Mouse (Mus musculus): ENCODE measurements around the gene Klhl7.

Gene Klhl7

DNA sequence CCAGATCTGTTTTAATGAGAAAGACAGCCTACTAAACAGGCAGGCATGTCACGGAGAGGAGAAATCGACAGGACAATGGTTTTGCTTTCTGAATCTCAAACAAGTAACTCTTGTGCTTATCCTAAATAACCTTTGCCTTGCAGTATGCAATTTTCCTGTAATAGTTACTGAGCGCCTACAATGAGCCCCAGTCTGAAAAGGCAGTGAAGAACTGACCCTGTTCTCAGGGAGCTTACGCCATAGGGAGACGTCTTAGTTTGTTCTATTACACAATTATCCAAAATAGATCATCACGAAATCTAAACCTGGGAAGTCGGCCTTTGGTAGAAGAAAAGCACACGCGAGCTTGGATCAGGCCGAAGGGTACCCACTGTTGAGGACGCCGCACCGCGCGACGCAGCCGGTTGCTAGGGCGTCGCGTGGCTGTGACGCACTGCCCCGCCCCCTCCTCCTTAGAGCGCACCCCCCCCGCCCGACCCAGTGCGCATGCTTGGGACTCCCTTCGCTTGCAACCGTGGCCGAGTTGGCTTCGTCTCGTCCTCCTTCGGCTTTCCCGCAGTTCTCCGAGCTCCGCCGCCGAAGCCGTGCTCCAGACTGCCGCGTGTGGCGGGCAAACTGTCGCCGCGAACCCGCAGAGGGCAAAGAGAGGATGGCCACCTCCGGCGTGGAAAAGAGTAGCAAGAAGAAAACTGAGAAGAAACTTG, at the start of gene Klhl7:
Klhl7 (plus strand) TSS at position 500 of the 704 bp plus-strand sequence.
- peak; percentile 95 for DNase-seq (ENCODE audit: inconsistent ontology term)

- DNase-seq (ENCODE audit: inconsistent ontology term) = no peak
These were observed 48.4 kb upstream of the Klhl7 start for GRCm38 (mm10) chr5:24051755-24052675.

GRCm38 (mm10) chr5:24053245-24054190, 46.9 kb upstream of the Klhl7 start:
- DNase-seq (ENCODE audit: inconsistent ontology term) = peak; percentile 82

DNA sequence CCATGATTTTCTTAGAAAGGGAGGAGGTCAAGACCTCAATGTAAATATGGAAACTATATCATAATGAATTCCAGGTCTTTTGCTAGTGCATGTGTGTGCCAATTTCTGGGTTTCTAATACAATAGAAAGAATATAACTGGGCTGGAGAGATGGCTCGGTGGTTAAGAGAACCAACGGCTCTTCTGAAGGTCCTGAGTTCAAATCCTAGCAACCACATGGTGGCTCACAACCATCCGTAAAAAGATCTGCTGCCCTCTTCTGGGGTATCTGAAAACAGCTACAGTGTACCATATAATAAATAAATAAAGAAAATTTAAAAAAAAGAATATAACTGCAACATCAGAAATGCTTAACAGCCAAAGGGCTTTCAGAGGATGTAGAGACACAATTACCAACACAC, 46.0 kb upstream of the Klhl7 start:
- DNase-seq (ENCODE audit: inconsistent ontology term) = no peak

DNA sequence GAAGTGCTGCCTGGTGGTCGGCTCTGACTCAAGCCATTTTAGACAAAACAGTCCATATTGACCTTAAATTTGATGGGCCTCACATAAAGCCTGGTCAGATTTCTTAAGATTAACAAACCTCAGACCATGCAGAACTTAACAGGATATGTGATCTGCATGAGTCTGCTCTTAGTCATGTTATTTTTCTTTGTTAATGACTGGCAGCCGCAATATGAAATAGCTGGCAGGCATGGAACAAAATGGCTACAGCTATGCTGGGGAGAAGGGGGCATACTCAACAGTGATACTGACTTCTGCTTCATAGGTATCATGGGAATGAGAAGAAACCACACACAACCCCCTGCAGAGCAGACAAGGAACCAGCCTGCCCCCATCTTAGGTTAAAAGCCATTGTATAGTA, 43.5 kb upstream of the Klhl7 start:
- DNase-seq (ENCODE audit: inconsistent ontology term) = no peak

DNA sequence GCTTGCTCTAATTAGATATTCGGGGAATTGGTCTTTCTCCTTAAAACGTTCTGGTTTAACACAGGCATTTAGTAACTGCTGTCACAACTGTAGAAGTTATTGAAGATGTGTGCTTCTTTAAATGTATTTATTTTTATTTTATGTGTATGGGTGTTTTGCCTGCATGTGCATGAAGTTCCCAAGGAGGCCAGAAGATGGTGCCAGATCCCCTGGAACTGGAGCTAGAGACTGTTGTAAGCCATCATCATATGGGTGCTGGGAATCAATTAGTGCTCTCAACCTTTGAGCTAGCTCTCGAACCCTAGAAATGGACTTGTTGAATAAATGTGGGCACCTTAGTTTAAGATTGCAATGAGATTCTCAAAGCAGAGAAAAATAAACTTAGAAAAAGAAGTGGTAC, 42.8 kb upstream of the Klhl7 start:
- DNase-seq (ENCODE audit: inconsistent ontology term) = no peak

DNA sequence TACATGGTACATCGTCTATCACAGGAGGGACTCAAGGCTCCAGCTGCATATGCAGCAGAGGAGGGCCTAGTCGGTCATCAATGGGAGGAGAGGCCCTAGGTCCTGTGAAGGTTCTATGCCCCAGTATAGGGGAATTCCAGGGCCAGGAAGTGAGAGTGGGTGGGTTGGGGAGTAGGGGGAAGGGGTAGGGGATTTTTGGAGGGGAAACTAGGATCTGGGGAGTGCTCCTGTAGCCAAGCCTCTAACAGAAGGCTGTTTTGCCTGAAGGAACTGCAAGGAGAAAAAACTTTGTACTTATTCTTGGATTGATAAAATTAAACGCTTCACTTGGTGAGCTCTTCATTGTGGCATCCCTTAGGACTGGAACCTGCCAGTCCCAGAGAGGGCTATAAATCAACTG, 39.5 kb upstream of the Klhl7 start:
- DNase-seq (ENCODE audit: inconsistent ontology term) = no peak

DNA sequence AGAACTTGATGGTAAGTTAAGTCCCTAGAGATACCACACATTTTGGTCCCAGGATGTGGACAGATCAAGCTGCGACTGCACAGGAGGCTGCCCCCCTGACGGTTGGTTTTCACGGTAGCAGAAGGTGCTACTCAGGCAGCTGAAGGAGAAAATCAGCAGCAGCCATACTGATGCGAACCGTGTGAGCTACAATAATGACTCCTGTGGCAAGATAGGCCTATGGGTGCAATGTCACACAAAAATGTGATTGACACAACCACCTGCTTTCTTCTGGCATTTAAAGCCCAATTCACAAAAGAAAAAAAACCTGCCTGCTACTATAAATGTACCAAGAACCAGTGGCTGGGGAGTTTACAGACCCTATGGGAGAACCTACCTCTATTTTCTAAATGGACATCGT, 37.4 kb upstream of the Klhl7 start:
- no peak for DNase-seq (ENCODE audit: inconsistent ontology term)

- DNase-seq (ENCODE audit: inconsistent ontology term) = no peak
These were observed 36.9 kb upstream of the Klhl7 start for GRCm38 (mm10) chr5:24063545-24063944.

DNA sequence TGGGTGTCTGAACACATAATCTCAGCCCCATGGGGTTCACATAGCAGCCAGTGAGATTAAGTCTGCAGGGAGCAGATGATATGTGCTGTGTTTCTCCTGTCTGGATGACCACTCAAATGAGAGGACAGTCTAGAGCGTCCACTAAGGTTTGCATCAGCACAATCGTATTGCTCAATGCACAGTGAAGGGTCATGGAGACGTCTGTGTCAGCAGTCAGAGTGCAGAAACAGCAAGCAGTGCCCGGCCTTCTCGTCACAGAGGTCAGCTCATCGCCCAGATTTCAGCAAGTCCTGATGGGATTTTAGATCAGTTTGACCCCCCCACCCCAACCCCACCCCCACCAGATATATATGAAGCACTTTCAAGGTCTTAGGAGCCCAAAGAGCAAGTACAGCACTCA, 31.4 kb upstream of the Klhl7 start:
- DNase-seq (ENCODE audit: inconsistent ontology term) = no peak

GRCm38 (mm10) chr5:24072031-24072430, 28.4 kb upstream of the Klhl7 start:
- no peak for DNase-seq (ENCODE audit: inconsistent ontology term)

DNA sequence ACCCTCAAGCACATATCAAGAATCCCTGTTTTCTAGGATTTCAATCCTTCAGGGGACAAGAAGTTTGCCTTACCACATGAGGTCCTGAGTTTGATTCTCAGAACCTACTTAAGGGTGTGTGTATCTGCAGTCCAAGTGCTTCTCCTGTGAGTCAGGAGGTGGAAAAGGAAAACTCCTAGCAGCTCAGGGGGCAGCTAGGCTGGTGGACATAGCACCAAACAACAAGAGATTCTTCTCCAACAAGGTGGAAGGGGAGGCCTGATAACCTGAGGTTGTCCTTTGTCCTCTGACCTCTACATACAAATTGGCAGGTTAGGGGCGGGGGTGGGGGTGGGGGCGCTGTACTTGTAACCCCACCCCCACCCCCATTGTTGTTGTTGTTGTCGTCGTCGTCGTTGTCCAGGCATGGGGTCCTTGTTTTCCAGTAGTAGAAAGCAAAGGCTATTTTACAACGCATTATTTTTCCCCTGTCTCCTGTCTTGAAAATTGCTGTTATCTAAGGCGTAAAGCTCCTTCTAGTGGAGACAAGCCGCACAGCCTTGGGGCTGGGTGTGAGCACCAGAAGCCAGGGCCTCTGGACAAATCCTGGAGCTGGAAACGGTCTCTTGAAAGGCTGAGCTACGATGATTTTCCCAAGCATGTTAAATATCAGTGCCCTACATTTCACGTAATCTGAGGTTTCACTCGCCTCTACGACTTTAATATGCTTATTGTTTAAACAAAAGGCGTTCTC, 23.3 kb upstream of the Klhl7 start:
- DNase-seq (ENCODE audit: inconsistent ontology term) = peak; percentile 78

DNA sequence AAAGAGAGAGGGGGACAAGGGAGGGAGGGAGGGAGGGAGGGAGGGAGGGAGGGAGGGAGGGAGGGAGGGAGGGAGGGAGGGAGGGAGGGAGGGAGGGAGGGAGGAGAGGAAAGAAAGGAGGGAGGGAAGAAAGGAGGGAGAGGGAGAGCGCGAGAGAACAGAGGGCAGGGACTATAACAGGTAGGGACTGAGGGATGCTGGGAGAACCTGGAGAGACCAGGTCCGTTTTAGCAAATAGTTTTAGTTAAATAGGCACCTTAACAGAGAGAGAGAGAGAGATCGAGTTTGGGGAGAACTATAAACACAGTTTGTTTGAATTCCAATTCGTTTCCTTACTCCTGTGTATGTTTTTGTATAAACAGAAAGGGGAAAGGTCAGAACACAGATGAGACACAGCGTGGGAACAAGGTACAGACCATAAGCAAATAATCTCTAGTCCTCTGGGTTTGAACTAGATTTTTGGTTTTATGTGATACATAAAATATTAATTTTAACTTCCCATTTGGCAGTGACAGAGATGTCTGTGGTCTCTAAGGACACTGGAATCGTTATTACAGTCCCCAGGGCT, 22.6 kb upstream of the Klhl7 start:
- DNase-seq (ENCODE audit: inconsistent ontology term) = no peak

- no peak for DNase-seq (ENCODE audit: inconsistent ontology term)
These were observed 21.8 kb upstream of the Klhl7 start for GRCm38 (mm10) chr5:24078420-24079179.

DNA sequence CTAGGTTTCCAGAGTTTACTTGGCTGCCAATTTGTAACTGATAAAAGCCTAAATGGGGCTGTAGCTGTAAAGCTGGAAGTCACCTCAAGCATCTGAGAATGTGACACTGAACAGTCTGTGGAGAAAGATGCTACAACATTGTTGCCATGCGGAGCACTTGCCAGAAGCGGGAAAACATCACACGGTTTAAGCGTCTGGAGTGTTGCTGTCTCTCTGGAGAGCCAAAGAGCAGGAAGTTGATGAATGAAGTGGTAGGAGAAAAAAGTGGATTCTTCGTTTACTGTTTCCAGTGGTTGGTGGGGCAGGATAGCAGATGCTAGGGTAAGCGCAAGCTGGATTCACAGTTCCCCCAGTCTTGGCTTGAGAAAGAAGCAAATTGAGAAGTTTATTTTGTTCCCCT, 19.6 kb upstream of the Klhl7 start:
- no peak for DNase-seq (ENCODE audit: inconsistent ontology term)

- no peak for DNase-seq (ENCODE audit: inconsistent ontology term)
These were observed 15.6 kb upstream of the Klhl7 start for GRCm38 (mm10) chr5:24084835-24085234.

DNA sequence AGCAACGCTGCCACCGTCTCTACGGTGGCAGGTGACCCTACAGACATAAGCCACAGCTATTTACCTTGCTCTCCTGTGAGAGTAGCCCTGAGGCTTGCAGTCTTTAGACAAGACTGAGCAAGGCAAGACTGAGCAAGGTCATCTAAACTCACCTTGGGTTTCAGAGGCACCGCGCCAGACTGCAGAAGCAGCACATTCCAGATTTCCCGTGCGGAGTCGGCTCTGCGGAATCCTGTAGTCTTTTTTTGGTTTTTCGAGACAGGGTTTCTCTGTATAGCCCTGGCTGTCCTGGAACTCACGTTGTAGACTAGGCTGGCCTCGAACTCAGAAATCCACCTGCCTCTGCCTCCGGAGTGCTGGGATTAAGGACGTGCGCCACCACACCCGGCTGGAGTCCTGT, 14.2 kb upstream of the Klhl7 start:
- no peak for DNase-seq (ENCODE audit: inconsistent ontology term)

DNA sequence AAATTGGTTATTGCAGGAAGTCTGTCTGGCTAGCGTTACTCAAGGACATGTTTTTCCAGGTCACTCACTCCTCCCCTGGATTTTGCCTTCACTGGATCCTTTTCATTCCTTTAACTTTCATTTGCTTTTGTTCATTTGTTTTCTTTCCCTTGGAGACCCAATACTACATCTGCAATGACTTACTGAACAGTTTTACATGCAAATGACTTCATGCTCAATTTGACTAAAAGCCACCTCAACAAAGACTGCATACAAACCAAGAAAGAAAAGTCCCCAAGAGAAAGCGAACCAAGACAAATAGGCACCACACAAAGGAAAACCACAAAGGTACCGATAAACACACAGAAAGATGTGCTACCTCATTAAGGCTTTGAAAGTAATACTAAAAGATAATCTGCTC, 13.5 kb upstream of the Klhl7 start:
- DNase-seq (ENCODE audit: inconsistent ontology term) = no peak

DNA sequence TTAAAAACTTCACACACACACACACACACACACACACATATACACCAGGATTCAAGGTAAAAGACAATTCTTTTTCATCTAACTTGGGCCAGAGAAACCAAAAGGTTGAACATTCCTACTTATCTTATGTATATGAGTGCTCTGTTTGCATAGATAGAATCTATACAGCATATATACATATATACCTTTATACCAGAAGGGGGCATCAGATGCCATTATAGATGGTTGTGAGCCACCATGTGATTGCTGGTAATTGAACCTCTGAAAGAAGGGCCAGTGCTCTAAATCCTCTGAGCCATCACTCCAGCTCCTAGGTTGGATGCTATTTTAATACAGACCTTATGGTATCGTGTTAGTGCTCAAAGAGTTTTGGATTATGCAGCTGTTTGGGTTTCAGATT, 12.0 kb upstream of the Klhl7 start:
- DNase-seq (ENCODE audit: inconsistent ontology term) = no peak

DNA sequence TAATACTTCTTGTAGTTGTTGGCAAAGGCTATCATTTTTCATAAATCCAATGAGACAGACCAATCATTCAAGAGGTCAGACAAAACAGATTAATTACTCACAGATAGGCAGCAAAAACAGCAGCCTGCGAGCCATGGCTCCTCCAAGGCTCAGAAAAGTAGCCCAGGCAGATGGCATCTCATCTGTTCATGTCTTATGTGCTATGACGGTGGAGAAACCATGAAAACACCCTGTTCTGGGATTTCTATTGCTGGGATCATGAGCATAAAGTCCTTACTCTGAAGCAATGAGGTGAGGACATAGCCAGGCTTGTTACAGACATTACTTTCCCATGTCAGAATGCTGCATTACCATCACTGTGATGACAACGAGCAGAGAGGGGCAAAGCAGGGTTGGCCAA, 7.9 kb upstream of the Klhl7 start:
- DNase-seq (ENCODE audit: inconsistent ontology term) = no peak

Data from Muller cell, postnatal 12 days (primary cell).